Mouse (Mus musculus) left cerebral cortex, postnatal 10 days (tissue): Measurements from ENCODE around the gene Cytip. TPM values are rescaled to one million over a fixed set of nuclear protein-coding genes. Genes with fewer than 3 reads are reported as not detected.
"Not testable (repeated sequence)": the region's sequence is repeated elsewhere in the genome, so short reads cannot be mapped to it uniquely, and the experiment has no call there.

Source experiments
- DNase-seq, 2 experiments: peaks; one replicate each; pipeline ENCODE4 v3.0.0; 2021 to 2022; ENCODE audit warnings: low spot score in 2 of 2, mixed read lengths in 1 of 2; ENCODE audit errors: extremely low spot score in 1 of 2
- intact Hi-C: fragments of 180-260 bp; cut with DNase I; formaldehyde crosslinking; loops from one replicate; pipeline ENCODE4 v1.15.1; 2025
- total RNA-seq, 2 experiments: library from RNA; stranded (reverse); gene quantifications; 2 replicates each; pipeline ENCODE4 v1.2.3; 2021

Cytip gene
- total RNA-seq, 2 experiments from 2014 or later = 0.09 to 0.20 TPM

GRCm38 (mm10) chr2:58137676-58138075 lies 57.7 kb downstream of the Cytip start:
- intact Hi-C loops = no loop called here
- DNase-seq = no peak

GRCm38 (mm10) chr2:58136526-58136925 lies 58.8 kb downstream of the Cytip start:
- intact Hi-C loops = no loop called here

GRCm38 (mm10) chr2:58135061-58135463 lies 60.3 kb downstream of the Cytip start:
- no peak for DNase-seq
- intact Hi-C loops = no loop called here

More at GRCm38 (mm10) chr2:58136526-58136925, 58.8 kb downstream of the Cytip start:
- DNase-seq = no peak

- no peak for DNase-seq
- intact Hi-C loops = no loop called here
Observed at GRCm38 (mm10) chr2:58132597-58132996, 62.7 kb downstream of the Cytip start.

GRCm38 (mm10) chr2:58129903-58130302 lies 65.4 kb downstream of the Cytip start:
- intact Hi-C loops = no loop called here

GRCm38 (mm10) chr2:58111105-58111504 lies 84.2 kb downstream of the Cytip start:
- no peak for DNase-seq
- intact Hi-C loops = no loop called here

More at GRCm38 (mm10) chr2:58129903-58130302, 65.4 kb downstream of the Cytip start:
- DNase-seq = no peak

GRCm38 (mm10) chr2:58107887-58108286 lies 87.4 kb downstream of the Cytip start:
- DNase-seq, intact Hi-C loops: not testable (repeated sequence)

GRCm38 (mm10) chr2:58107046-58107445 lies 88.3 kb downstream of the Cytip start:
- intact Hi-C loops = no loop called here
- DNase-seq = no peak

GRCm38 (mm10) chr2:58094818-58095217 lies 100.5 kb downstream of the Cytip start:
- intact Hi-C loops = no loop called here
- DNase-seq = no peak

- intact Hi-C loops = no loop called here
- DNase-seq = no peak
Observed at GRCm38 (mm10) chr2:58086420-58086819, 108.9 kb downstream of the Cytip start.

GRCm38 (mm10) chr2:58079849-58080248 lies 115.5 kb downstream of the Cytip start:
- DNase-seq = no peak
- intact Hi-C loops = no loop called here

Other genes starting within 250 kb of the Cytip start
- gene Galnt5, start 197.6 kb downstream of the Cytip start, total RNA-seq = under 1 TPM in 1 of 2 experiments, not detected in 1; 0.08 TPM
- gene Ermn, start 142.7 kb downstream of the Cytip start, total RNA-seq = 1 to 10 TPM in 1 of 2 experiments, under 1 TPM in 1; 0.73 to 1.4 TPM
- 1 to 10 TPM; 4.2 to 5.4 TPM for gene Acvr1c, start 162.4 kb upstream of the Cytip start, total RNA-seq